Mouse (Mus musculus) CH12.LX (cell line): ENCODE data around the gene Tanc1. TPM values are rescaled to one million over a fixed set of nuclear protein-coding genes. Genes with fewer than 3 reads are reported as not detected.

Experiments used
- DNase-seq: peaks from one replicate; pipeline ENCODE4 v3.0.0-alpha.2; 2013; ENCODE audit errors: extremely low read depth
- H3K27ac ChIP-seq: 2 replicates; pipeline ENCODE4 v1.5.1; 2012; ENCODE audit warnings: low read depth, mild to moderate bottlenecking, control low read depth, moderate library complexity; ENCODE audit not compliant: insufficient read depth
- H3K27me3 ChIP-seq: replicated peaks from 2 replicates; pipeline ENCODE3; 2012; ENCODE audit warnings: inconsistent platforms
- H3K36me3 ChIP-seq, 2 experiments: replicated peaks in 1 of 2; 2 replicates each; pipeline versions ENCODE3 to v1.6.1; 2012; ENCODE audit warnings: inconsistent platforms in 1 of 2, low read length in 1 of 2, mild to moderate bottlenecking in 1 of 2, mixed read lengths in 1 of 2, moderate library complexity in 1 of 2; ENCODE audit not compliant: control insufficient read depth in 1 of 2, insufficient read depth in 1 of 2
- H3K4me1 ChIP-seq, 2 experiments: 2 replicates each; pipeline ENCODE4 v1.6.1; 2012; ENCODE audit warnings: inconsistent platforms in 1 of 2, moderate library complexity in 1 of 2; ENCODE audit not compliant: insufficient read depth in 2 of 2, control insufficient read depth in 1 of 2
- H3K4me2 ChIP-seq: 2 replicates; pipeline ENCODE4 v1.6.1; 2012; ENCODE audit warnings: low read depth, mild to moderate bottlenecking, control low read depth; ENCODE audit not compliant: poor library complexity, insufficient read depth, severe bottlenecking
- H3K4me3 ChIP-seq, 3 experiments: fragments of 150-350 bp in 1 of 3; sonication (generic) in 1 of 3; replicated peaks in 1 of 3; 2 replicates each; pipeline versions ENCODE3 to v1.5.1; 2011 to 2012; ENCODE audit warnings: low read depth in 2 of 3, low read length in 2 of 3, mild to moderate bottlenecking in 2 of 3, moderate library complexity in 2 of 3, control low read depth in 1 of 3, improper control_type of control experiment in 1 of 3, inconsistent platforms in 1 of 3, mixed read lengths in 1 of 3; ENCODE audit not compliant: poor library complexity in 1 of 3
- H3K79me2 ChIP-seq: replicated peaks from 2 replicates; pipeline ENCODE4 v1.6.1; 2012; ENCODE audit warnings: mild to moderate bottlenecking, moderate library complexity; ENCODE audit not compliant: control insufficient read depth, poor library complexity, insufficient read depth, severe bottlenecking; ENCODE audit errors: extremely low read depth
- H3K9ac ChIP-seq: 2 replicates; pipeline ENCODE4 v1.6.1; 2012; ENCODE audit warnings: low read depth, mild to moderate bottlenecking, control low read depth, moderate library complexity; ENCODE audit not compliant: insufficient read depth
- H3K9me3 ChIP-seq: replicated peaks from 2 replicates; pipeline ENCODE3; 2012; ENCODE audit warnings: low read length, inconsistent platforms, mixed read lengths
- BHLHE40 ChIP-seq: IDR thresholded peaks from 2 replicates; pipeline ENCODE4 v1.6.1; 2011; ENCODE audit warnings: mild to moderate bottlenecking, low read depth, low read length, improper control_type of control experiment
- CTCF ChIP-seq, 2 experiments: IDR thresholded peaks in 1 of 2; conservative IDR thresholded peaks in 1 of 2; 2 replicates each; pipeline ENCODE4 v1.5.1; 2011 to 2012; ENCODE audit warnings: low read depth in 2 of 2, low read length in 2 of 2, improper control_type of control experiment in 1 of 2, inconsistent platforms in 1 of 2, mild to moderate bottlenecking in 1 of 2, moderate library complexity in 1 of 2
- E2F4 ChIP-seq: IDR thresholded peaks from 2 replicates; pipeline ENCODE4 v1.6.1; 2011; ENCODE audit warnings: low read depth, low read length, improper control_type of control experiment; ENCODE audit not compliant: insufficient replicate concordance
- EP300 ChIP-seq: IDR thresholded peaks from 2 replicates; pipeline ENCODE4 v1.6.1; 2011; ENCODE audit warnings: low read length, improper control_type of control experiment
- GABPA ChIP-seq: IDR thresholded peaks from 2 replicates; pipeline ENCODE4 v1.6.1; 2012; ENCODE audit warnings: low read depth, low read length, improper control_type of control experiment, inconsistent platforms; ENCODE audit not compliant: insufficient replicate concordance
- HCFC1 ChIP-seq: IDR thresholded peaks from 2 replicates; pipeline ENCODE4 v1.6.1; 2012; ENCODE audit warnings: low read depth, mild to moderate bottlenecking, inconsistent platforms, low read length, improper control_type of control experiment
- KAT2A ChIP-seq: IDR thresholded peaks from 2 replicates; pipeline ENCODE4 v1.6.1; 2012; ENCODE audit warnings: low read length, improper control_type of control experiment, inconsistent platforms; ENCODE audit not compliant: insufficient replicate concordance
- MAX ChIP-seq: IDR thresholded peaks from 2 replicates; pipeline ENCODE4 v1.6.1; 2011; ENCODE audit warnings: low read length, improper control_type of control experiment
- MAZ ChIP-seq: IDR thresholded peaks from 2 replicates; pipeline ENCODE4 v1.6.1; 2012; ENCODE audit warnings: low read depth, mild to moderate bottlenecking, inconsistent platforms, low read length, improper control_type of control experiment, moderate library complexity
- PAX5 ChIP-seq: IDR thresholded peaks from 2 replicates; pipeline ENCODE4 v1.6.1; 2012; ENCODE audit warnings: low read length, inconsistent platforms, mixed read lengths
- POLR2AphosphoS2 ChIP-seq: IDR thresholded peaks from 2 replicates; pipeline ENCODE4 v1.6.1; 2011; ENCODE audit warnings: low read depth, low read length, improper control_type of control experiment
- RAD21 ChIP-seq: IDR thresholded peaks from 2 replicates; pipeline ENCODE4 v1.6.1; 2011; ENCODE audit warnings: low read depth, mild to moderate bottlenecking, low read length, improper control_type of control experiment, moderate library complexity
- SIN3A ChIP-seq: IDR thresholded peaks from 2 replicates; pipeline ENCODE4 v1.6.1; 2012; ENCODE audit warnings: low read length, improper control_type of control experiment, inconsistent platforms
- SMC3 ChIP-seq: IDR thresholded peaks from 2 replicates; pipeline ENCODE4 v1.6.1; 2011; ENCODE audit warnings: low read depth, low read length, improper control_type of control experiment
- TBP ChIP-seq: conservative IDR thresholded peaks from 2 replicates; pipeline ENCODE4 v1.6.1; 2011; ENCODE audit warnings: low read depth, low read length, improper control_type of control experiment
- TCF12 ChIP-seq: IDR thresholded peaks from 2 replicates; pipeline ENCODE4 v1.6.1; 2014; ENCODE audit warnings: low read depth, mild to moderate bottlenecking, inconsistent platforms, low read length, improper control_type of control experiment
- UBTF ChIP-seq: IDR thresholded peaks from 2 replicates; pipeline ENCODE4 v1.6.1; 2012; ENCODE audit warnings: low read depth, mild to moderate bottlenecking, inconsistent platforms, low read length, improper control_type of control experiment, moderate library complexity
- USF2 ChIP-seq: conservative IDR thresholded peaks from 2 replicates; pipeline ENCODE4 v1.6.1; 2011; ENCODE audit warnings: low read depth, low read length, improper control_type of control experiment
- ZC3H11A ChIP-seq: IDR thresholded peaks from 2 replicates; pipeline ENCODE4 v1.6.1; 2012; ENCODE audit warnings: low read depth, mild to moderate bottlenecking, inconsistent platforms, low read length, improper control_type of control experiment
- ZKSCAN1 ChIP-seq: IDR thresholded peaks from 2 replicates; pipeline ENCODE4 v1.6.1; 2012; ENCODE audit warnings: low read depth, inconsistent platforms, low read length, improper control_type of control experiment, borderline replicate concordance
- ZNF384 ChIP-seq: IDR thresholded peaks from 2 replicates; pipeline ENCODE4 v1.6.1; 2012; ENCODE audit warnings: low read depth, low read length, improper control_type of control experiment, inconsistent platforms
- dilution Hi-C: fragments of 300-500 bp; cut with MboI; formaldehyde crosslinking; loops from 2 replicates; pipeline ENCODE4 v1.14.3; 2020; ENCODE audit warnings: low sequenced_read_pairs; ENCODE audit not compliant: extremely low pct_unique_long_range_greater_than_20kb, extremely low pct_ligation_motif_present
- in situ Hi-C: fragments of 300-500 bp; cut with MboI; formaldehyde crosslinking; loops from 3 replicates; pipeline ENCODE4 v1.14.3; 2019; ENCODE audit warnings: low sequenced_read_pairs, low pct_ligation_motif_present, low pct_unique_long_range_greater_than_20kb, mixed read lengths
- polyA plus RNA-seq: library from polyadenylated mRNA; unstranded; fragments of >175 nt; gene quantifications from 2 replicates; pipeline ENCODE4 v1.2.1, GENCODE M21; 2012; ENCODE audit warnings: low read depth; ENCODE audit not compliant: insufficient read length
- total RNA-seq, 2 experiments: library from RNA; depleted of rRNA; stranded (reverse); fragments of 300-350 nt in 1 of 2; fragments of >200 nt in 1 of 2; gene quantifications; 2 replicates each; pipeline ENCODE4 v1.2.3; 2012 to 2014

Gene Tanc1
- total and polyA plus RNA-seq, 3 experiments: 0.08 to 0.21 (median 0.08) TPM

- H3K4me3 ChIP-seq: no peak overlapping the region
- no peak overlapping the region for H3K27ac ChIP-seq
- DNase-seq: no peak
- no peak for TF ChIP-seq HCFC1
- TF ChIP-seq TBP: no peak
- no peak for TF ChIP-seq TCF12
- TF ChIP-seq GABPA: no peak
- no peak for TF ChIP-seq BHLHE40
- no peak for TF ChIP-seq ZC3H11A
- TF ChIP-seq MAZ: no peak
- no peak for TF ChIP-seq ZKSCAN1
- no peak for TF ChIP-seq RAD21
- no peak for TF ChIP-seq CTCF (conservative IDR thresholded peaks at IDR 0.05 in 1 of 2, IDR thresholded peaks at IDR 0.05 in 1 of 2; ENCODE audit: low read depth in 2 of 2, low read length in 2 of 2)
- H3K36me3 ChIP-seq: no peaks in the 10 kb centered on the region
- H3K4me2 ChIP-seq: no peak overlapping the region
- H3K9ac ChIP-seq: no peak overlapping the region
- H3K27me3 ChIP-seq: no peaks in the 10 kb centered on the region
- dilution Hi-C loops: no loop called here
- no peaks in the 10 kb centered on the region for H3K9me3 ChIP-seq
- in situ Hi-C loops: loop anchor here (10.0 kb wide), 1 partner anchor 634 kb away; no protein-coding TSS in a partner anchor
- no peaks in the 10 kb centered on the region for H3K79me2 ChIP-seq
- no peaks in the 10 kb centered on the region for H3K4me1 ChIP-seq
Observed at GRCm38 (mm10) chr2:59800481-59801266, 188.8 kb downstream of the Tanc1 start.

DNA sequence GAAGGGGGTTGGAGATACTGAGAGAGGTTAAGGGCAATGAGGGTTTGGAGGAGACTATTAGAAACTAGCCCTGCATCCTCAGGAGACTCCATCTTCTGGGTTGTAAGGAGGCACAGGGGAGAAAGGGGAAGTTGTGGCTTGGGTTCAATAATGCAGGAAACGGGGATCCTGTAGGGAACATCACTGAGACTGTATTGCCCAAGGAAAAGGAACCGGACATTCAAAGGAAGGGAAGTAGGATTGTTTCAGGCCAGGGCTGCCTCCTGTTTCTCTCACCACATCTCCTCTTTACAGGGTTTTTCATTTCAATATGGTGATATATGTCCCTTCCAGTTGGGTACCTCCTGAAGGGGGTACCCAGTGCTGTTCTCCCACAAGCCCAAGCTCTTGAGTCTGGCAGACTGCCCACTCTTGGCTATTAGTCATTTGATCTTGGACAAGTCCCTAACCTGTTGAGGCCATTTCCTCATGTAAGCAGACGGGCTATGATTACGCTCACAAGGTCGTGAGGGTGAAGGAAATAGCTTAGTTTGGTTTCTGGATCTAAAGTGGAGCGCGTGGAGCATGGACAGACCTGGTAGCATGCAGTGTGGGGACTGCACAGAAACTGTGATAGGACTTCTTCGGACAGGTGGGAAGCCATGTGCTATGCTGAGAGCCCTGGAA is 191.0 kb downstream of the Tanc1 start:
- H3K27ac ChIP-seq: no peak overlapping the region
- in situ Hi-C loops (loop anchor here (10.0 kb wide), 1 partner anchor 632 kb away; no protein-coding TSS in a partner anchor), dilution Hi-C loops (no loop called here)

More for the DNA sequence above, 191.0 kb downstream of the Tanc1 start:
- Histone ChIP-seq H3K4me2 (no peak overlapping the region), H3K4me3 (no peak overlapping the region), H3K9ac (no peak overlapping the region), H3K9me3 (no peaks in the 10 kb centered on the region), H3K79me2 (no peaks in the 10 kb centered on the region), H3K27me3 (no peaks in the 10 kb centered on the region), H3K36me3 (no peaks in the 10 kb centered on the region), H3K4me1 (no peaks in the 10 kb centered on the region)
- no peak for DNase-seq
- TF ChIP-seq HCFC1 (no peak), GABPA (no peak), POLR2AphosphoS2 (no peak), CTCF (conservative IDR thresholded peaks at IDR 0.05 in 1 of 2, IDR thresholded peaks at IDR 0.05 in 1 of 2; ENCODE audit: low read depth in 2 of 2, low read length in 2 of 2) (no peak), PAX5 (no peak), MAX (no peak), ZNF384 (no peak), RAD21 (no peak), E2F4 (no peak), SIN3A (no peak), EP300 (no peak), KAT2A (no peak), SMC3 (no peak), ZKSCAN1 (no peak), USF2 (no peak), UBTF (no peak)
